Mouse (Mus musculus): Measurements from ENCODE around the gene Ano10. TPM values are rescaled to one million over a fixed set of nuclear protein-coding genes. Genes with fewer than 3 reads are reported as not detected.

Ano10 gene
- polyA plus RNA-seq, 1 experiment from 2014 or later, result 40.5 TPM

DNA sequence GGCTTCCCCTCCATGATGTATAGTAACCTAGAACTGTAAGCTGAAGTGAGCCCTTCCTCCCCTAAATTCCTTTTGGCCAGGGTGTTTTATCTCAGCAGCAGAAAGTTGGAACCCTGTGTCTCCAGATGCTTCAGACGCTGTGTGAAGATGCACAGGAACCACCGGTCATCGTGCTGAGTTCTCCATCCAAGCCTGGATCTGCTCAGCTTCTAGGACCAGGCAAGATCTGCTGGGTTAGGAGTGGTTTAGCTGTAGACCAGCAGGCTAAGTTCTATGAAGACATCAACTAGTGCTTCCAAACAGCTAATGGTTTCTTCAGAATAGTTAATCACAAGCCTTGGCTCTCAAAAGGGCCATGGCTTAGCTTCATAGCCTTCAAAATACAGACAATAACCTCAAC, 6.7 kb downstream of the Ano10 start:
- WGBS, result 95% methylated on average over 3 of the region's 3 CpGs
- Histone ChIP-seq H3K36me3 (no peaks in the 10 kb centered on the region), H3K4me1 (replicated peaks) (peaks cover 14% of the 10 kb centered on the region), H3K4me3 (no peak overlapping the region), H3K27me3 (no peaks in the 10 kb centered on the region), H3K27ac (replicated peaks) (no peak overlapping the region), H3K9ac (no peak overlapping the region), H3K4me2 (no peak overlapping the region), H3K9me3 (no peaks in the 10 kb centered on the region)
- ATAC-seq (ENCODE audit: low FRiP score, low read depth), result no peak

DNA sequence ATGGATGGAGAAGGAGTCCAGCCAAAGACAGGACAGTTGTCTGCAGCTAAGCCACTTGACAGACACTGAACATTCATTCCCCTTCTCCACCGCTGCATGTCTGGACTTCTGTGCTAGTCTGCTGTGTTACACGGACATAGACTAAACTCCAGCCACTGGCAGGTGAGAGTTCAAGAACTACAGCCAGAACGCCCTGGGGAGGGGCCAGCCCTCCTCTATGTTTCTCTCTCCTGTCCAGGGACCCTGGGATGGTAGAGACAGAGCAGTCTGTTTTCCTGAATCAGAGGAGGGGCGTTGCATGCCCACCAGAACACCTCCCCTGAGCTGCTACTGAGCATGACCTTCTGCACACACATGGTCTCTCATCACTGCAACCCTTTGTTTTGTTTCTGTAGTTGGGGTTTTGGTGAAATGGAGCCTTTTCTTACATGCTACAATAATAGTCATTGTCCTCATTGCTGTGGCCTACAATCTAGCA, 8.4 kb downstream of the Ano10 start:
- Histone ChIP-seq H3K4me1 (replicated peaks) (peaks cover 8% of the 10 kb centered on the region), H3K9me3 (no peaks in the 10 kb centered on the region), H3K4me3 (no peak overlapping the region), H3K27me3 (no peaks in the 10 kb centered on the region), H3K4me2 (no peak overlapping the region), H3K27ac (replicated peaks) (no peak overlapping the region), H3K9ac (no peak overlapping the region), H3K36me3 (no peaks in the 10 kb centered on the region)
- 25% methylated on average over 4 of the region's 4 CpGs for WGBS
- ATAC-seq (ENCODE audit: low FRiP score, low read depth), result no peak; the same call in 1 of the 2 replicates

DNA sequence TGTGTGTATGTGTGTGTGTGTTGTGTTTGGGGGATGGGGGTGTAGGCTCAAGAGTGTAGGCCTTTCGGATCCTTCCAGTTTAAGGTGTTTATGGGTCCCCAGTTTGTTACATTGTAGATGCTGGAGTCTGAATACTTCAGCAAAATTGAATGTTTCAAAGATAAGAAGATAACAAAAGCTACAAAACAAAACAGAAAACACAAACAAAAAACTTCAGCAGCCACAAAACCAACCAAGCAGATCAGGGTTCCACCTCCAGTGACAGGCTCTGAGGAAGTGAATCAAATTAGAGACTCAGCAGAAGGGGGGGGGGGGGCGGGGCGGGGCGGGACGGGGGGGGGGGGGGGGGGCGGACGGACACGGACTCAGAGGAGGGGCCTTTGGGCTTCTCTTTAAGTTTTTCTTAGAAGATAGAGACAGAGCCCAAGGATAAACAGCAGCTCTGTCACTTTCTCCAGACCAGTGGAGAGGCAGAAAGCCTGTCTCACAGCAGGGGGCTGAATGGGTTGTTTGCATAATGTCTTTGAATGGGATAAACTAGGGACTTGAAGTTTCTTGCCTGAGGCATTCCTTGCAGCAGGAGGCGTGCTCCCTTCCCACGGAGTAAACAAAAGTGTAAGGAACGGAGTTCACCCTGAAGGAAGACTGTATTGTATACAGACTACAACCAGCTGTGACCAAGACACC, 8.9 kb downstream of the Ano10 start:
- WGBS, result 18% methylated on average over 4 of the region's 11 CpGs
- Histone ChIP-seq H3K4me1 (replicated peaks) (peaks cover 8% of the 10 kb centered on the region), H3K27ac (replicated peaks) (no peak overlapping the region), H3K4me3 (no peak overlapping the region), H3K27me3 (no peaks in the 10 kb centered on the region), H3K4me2 (no peak overlapping the region), H3K36me3 (no peaks in the 10 kb centered on the region), H3K9ac (no peak overlapping the region), H3K9me3 (no peaks in the 10 kb centered on the region)
- peak; percentile 40; the same call in 1 of the 2 replicates for ATAC-seq (ENCODE audit: low FRiP score, low read depth)

DNA sequence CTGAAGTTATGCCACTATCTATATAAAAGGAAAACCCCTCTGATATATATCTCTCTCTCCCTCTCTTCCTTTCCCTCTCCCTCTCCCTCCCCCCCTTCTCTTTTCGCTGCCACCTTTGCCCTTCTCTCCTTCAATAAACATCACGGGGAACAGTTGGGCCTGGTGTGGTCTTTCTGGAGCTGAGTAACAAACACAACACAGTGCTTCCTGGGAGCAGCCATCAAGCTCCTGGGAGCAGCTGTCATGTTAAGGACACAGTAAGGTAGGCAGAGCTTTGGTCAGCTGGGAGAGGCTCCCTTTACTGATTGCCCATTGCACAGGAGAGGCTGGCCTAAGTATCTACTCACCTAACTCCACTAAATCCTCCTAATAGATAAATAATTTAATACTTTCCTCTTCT, 9.5 kb downstream of the Ano10 start:
- Histone ChIP-seq H3K36me3 (no peaks in the 10 kb centered on the region), H3K27ac (replicated peaks) (no peak overlapping the region), H3K4me3 (no peak overlapping the region), H3K9ac (no peak overlapping the region), H3K9me3 (no peaks in the 10 kb centered on the region), H3K4me1 (replicated peaks) (peaks cover 8% of the 10 kb centered on the region), H3K27me3 (no peaks in the 10 kb centered on the region), H3K4me2 (no peak overlapping the region)
- WGBS, result 31% methylated on average over 2 of the region's 2 CpGs
- no peak for ATAC-seq (ENCODE audit: low FRiP score, low read depth)

DNA sequence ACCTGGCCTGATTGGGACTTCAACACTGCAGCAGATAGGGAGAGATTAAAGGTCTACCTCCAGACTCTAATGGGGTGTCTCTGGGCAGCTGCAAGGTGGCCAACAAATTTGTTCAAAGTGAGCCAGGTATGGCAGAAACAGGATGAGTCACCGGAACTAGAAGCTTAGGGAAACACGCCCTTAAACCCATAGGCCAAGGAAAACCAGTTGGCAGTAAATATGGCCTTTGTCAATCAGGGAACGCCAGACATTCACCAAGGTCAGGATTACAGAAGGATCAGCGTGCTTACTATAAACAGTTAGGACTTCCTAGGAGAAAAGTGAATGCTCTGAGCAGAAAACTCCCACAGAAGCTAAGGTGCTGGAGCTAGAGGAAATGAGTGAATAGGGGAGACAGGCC, 13.2 kb downstream of the Ano10 start:
- Histone ChIP-seq H3K4me1 (replicated peaks) (peaks cover 6% of the 10 kb centered on the region), H3K27ac (replicated peaks) (no peak overlapping the region), H3K9me3 (no peaks in the 10 kb centered on the region), H3K4me3 (no peak overlapping the region), H3K4me2 (no peak overlapping the region), H3K27me3 (no peaks in the 10 kb centered on the region), H3K9ac (no peak overlapping the region), H3K36me3 (0 out of 2 replicates have a peak, but pooled peaks cover 4% of the 10 kb centered on the region)
- no peak for ATAC-seq (ENCODE audit: low FRiP score, low read depth)
- WGBS, result 90% methylated on average over 4 of the region's 4 CpGs

DNA sequence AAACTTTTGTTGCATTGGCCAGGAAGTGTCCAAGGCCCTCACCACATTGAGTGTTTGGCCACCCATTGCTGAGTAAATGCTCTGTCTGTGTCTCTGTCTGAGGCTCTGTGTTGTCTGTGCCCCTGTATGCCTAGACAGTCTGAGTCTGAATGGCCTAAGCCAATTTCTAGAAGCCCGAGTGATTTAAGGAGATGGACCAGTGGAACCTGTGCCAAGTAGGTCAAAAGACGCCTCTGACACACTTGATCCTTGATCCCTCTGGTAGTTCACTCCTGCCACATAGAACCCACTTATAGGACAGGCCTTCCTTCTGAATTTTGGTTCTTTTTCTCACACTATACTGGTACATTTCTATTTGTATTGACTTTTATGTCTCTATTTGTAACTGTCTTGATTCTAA, 17.6 kb downstream of the Ano10 start:
- Histone ChIP-seq H3K4me2 (no peak overlapping the region), H3K36me3 (peaks cover 24% of the 10 kb centered on the region; the same call in 1 of the 2 replicates), H3K27me3 (no peaks in the 10 kb centered on the region), H3K4me3 (no peak overlapping the region), H3K9me3 (no peaks in the 10 kb centered on the region), H3K27ac (replicated peaks) (no peak overlapping the region), H3K4me1 (replicated peaks) (no peaks in the 10 kb centered on the region), H3K9ac (no peak overlapping the region)
- 97% methylated on average over 2 of the region's 2 CpGs for WGBS
- no peak for ATAC-seq (ENCODE audit: low FRiP score, low read depth)

DNA sequence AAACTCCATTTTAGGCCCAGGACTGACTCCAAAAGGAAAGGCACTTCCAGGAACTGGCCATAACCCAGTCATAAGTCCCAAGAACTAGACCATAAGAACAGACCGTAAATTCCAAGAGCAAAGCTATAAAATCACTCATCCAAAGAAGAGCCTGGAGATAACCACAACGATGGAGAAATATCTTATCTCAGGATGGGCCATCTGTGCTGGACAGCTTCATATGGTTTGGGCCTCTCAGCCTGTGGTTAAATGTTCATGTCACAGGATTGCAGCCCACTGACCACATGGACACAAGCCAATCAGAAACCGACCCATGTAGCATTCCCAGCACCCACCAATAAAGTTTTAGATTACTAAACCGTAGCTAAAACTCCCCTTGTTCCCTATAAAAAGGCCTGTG, 18.1 kb downstream of the Ano10 start:
- no peak overlapping the region for H3K27ac ChIP-seq (replicated peaks)
- H3K36me3 ChIP-seq, result peaks cover 26% of the 10 kb centered on the region; the same call in 1 of the 2 replicates
- H3K9ac ChIP-seq, result no peak overlapping the region
- 91% methylated on average over 4 of the region's 4 CpGs for WGBS
- H3K4me2 ChIP-seq, result no peak overlapping the region
- no peaks in the 10 kb centered on the region for H3K9me3 ChIP-seq
- ATAC-seq (ENCODE audit: low FRiP score, low read depth), result no peak
- H3K4me3 ChIP-seq, result no peak overlapping the region
- no peaks in the 10 kb centered on the region for H3K27me3 ChIP-seq
- H3K4me1 ChIP-seq (replicated peaks), result no peaks in the 10 kb centered on the region

DNA sequence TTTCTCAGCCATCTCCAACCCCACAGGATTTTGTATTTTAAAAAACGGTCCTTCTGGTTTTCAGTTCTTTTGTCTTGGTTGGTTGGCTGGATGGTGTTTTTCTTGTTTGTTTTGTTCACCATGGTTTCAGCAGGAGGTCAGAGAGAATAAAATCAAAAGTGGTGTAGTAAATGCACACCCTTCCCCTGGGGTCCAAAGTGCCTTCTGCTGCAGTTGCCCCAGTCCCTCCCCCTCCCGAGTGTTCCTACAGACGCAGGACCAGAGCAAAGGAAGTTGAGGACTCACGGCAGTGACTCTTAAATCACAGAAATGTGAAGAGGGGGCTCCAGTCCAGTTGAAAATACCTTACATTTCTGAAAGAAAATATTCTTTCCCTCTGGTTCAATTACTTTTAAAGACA, 19.9 kb downstream of the Ano10 start:
- no peak overlapping the region for H3K27ac ChIP-seq (replicated peaks)
- no peaks in the 10 kb centered on the region for H3K4me1 ChIP-seq (replicated peaks)
- 79% methylated on average over 4 of the region's 4 CpGs for WGBS
- no peak overlapping the region for H3K4me3 ChIP-seq
- H3K4me2 ChIP-seq, result no peak overlapping the region
- no peak overlapping the region for H3K9ac ChIP-seq
- no peaks in the 10 kb centered on the region for H3K9me3 ChIP-seq
- peaks cover 26% of the 10 kb centered on the region; the same call in 1 of the 2 replicates for H3K36me3 ChIP-seq
- H3K27me3 ChIP-seq, result no peaks in the 10 kb centered on the region
- no peak for ATAC-seq (ENCODE audit: low FRiP score, low read depth)

DNA sequence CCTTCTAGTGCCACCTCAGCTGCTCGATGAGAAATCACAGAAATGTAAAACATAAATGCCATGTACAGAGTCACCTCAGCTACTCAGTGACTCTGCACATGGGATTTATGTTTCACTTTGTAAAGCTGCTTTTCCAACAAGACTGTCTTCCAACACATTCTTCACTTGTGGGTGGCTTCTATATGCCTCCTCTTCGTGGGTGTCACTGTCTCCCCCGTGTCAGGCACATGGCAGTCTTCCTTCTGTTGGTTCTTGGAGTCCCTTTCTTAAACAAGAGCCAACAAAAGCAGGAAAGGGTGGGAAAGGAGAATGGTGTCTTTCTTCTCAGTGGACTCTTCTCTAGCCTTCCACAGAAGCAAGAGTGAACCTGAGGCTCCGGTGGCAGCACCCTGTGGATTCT, 20.3 kb downstream of the Ano10 start:
- H3K36me3 ChIP-seq, result peaks cover 26% of the 10 kb centered on the region; the same call in 1 of the 2 replicates
- no peak for ATAC-seq (ENCODE audit: low FRiP score, low read depth)
- WGBS, result 88% methylated on average over 4 of the region's 4 CpGs
- H3K4me3 ChIP-seq, result no peak overlapping the region
- H3K4me1 ChIP-seq (replicated peaks), result peaks cover 4% of the 10 kb centered on the region; the same call in 1 of the 2 replicates
- H3K9me3 ChIP-seq, result no peaks in the 10 kb centered on the region
- no peak overlapping the region for H3K4me2 ChIP-seq
- no peak overlapping the region for H3K9ac ChIP-seq
- H3K27ac ChIP-seq (replicated peaks), result no peak overlapping the region
- H3K27me3 ChIP-seq, result no peaks in the 10 kb centered on the region

DNA sequence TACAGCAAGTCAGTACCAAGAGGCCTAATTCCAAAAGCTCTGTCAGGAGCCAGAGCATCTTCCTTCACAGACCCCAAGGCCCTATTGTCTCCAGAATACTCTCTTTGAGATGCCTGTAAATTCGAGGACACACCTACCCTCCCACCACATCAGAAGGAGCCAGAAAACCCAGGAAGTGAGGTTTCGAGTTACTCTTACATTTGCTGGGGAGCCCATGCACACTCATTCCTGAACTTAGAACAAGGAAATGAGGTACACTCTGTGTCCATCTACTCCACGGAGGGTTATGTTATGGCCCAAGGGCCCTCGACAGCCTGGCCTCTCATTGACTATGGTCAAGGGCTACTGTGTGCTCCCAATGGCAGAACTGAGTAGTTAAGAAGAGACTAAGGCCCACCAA, 22.4 kb downstream of the Ano10 start:
- Histone ChIP-seq H3K4me2 (no peak overlapping the region), H3K4me1 (replicated peaks) (peaks cover 4% of the 10 kb centered on the region; the same call in 1 of the 2 replicates), H3K27ac (replicated peaks) (no peak overlapping the region), H3K36me3 (peaks cover 22% of the 10 kb centered on the region; the same call in 1 of the 2 replicates), H3K27me3 (no peaks in the 10 kb centered on the region), H3K9me3 (no peaks in the 10 kb centered on the region), H3K9ac (no peak overlapping the region), H3K4me3 (no peak overlapping the region)
- WGBS, result 85% methylated on average over 4 of the region's 4 CpGs
- no peak for ATAC-seq (ENCODE audit: low FRiP score, low read depth)

DNA sequence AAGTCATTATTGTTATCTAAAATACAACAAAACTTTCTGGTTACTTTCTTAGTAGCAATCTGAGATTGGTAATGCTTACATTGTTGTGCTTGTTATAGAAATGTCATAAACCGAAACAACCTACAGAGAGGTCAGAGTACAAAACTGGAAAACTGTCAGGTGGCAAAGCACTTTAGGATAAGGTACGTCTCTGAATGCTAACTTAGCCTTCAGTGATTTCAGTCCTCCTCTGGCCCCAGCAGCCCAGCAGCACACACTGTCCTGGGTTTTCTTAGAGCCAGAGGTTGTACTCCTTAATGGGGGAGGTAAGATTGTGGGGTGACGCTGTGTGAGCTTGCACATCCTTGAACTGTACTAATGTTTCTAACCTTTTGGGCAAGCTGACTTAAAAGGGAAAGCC, 22.9 kb downstream of the Ano10 start:
- Histone ChIP-seq H3K27ac (replicated peaks) (no peak overlapping the region), H3K27me3 (no peaks in the 10 kb centered on the region), H3K9ac (no peak overlapping the region), H3K4me3 (no peak overlapping the region), H3K36me3 (peaks cover 22% of the 10 kb centered on the region; the same call in 1 of the 2 replicates), H3K9me3 (no peaks in the 10 kb centered on the region), H3K4me1 (replicated peaks) (peaks cover 4% of the 10 kb centered on the region; the same call in 1 of the 2 replicates), H3K4me2 (no peak overlapping the region)
- WGBS, result 94% methylated on average over 3 of the region's 3 CpGs
- no peak for ATAC-seq (ENCODE audit: low FRiP score, low read depth)

DNA sequence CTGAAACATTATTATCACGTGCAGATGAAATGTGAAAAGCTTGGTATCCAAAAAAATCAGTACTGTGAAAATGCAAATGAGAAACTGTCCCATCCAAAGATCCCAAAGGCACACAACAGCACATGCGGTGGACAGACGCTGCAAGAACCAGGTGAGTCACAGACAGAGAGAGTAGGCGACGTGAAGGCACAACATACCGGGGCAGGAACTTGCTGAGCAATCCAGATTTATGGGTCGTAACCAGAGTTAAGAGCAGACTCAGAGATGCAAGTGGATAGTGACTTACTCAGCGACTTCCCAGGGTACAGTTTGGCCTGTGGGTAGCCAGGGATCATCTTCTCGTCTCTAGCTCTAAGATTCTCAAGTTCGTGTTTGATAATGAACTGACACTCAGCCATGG, 23.3 kb downstream of the Ano10 start:
- Histone ChIP-seq H3K4me2 (no peak overlapping the region), H3K36me3 (peaks cover 22% of the 10 kb centered on the region; the same call in 1 of the 2 replicates), H3K9ac (no peak overlapping the region), H3K4me3 (no peak overlapping the region), H3K27ac (replicated peaks) (no peak overlapping the region), H3K4me1 (replicated peaks) (peaks cover 4% of the 10 kb centered on the region; the same call in 1 of the 2 replicates), H3K27me3 (no peaks in the 10 kb centered on the region), H3K9me3 (no peaks in the 10 kb centered on the region)
- WGBS, result 93% methylated on average over 10 of the region's 10 CpGs
- ATAC-seq (ENCODE audit: low FRiP score, low read depth), result no peak
